Mouse (Mus musculus): Measurements from ENCODE around the gene Gabrr2. TPM values are rescaled to one million over a fixed set of nuclear protein-coding genes. Genes with fewer than 3 reads are reported as not detected.

The Gabrr2 gene
- polyA plus RNA-seq, 1 experiment, result 3.7 TPM

Other genes with a start within 250 kb of the Gabrr2 start
- 0.76 and 1.7 TPM in 2 replicates for gene Ankrd6, start 112.2 kb upstream of the Gabrr2 start, polyA plus RNA-seq (2012; rRNA removed)
- 2.0 and 3.1 TPM in 2 replicates for gene Rragd, start 80.0 kb upstream of the Gabrr2 start, polyA plus RNA-seq (2012; rRNA removed)
- 29.5 and 31.6 TPM in 2 replicates for gene Ube2j1, start 31.6 kb upstream of the Gabrr2 start, polyA plus RNA-seq (2012; rRNA removed)
- gene Gabrr1, start 69.5 kb downstream of the Gabrr2 start, polyA plus RNA-seq (2012; rRNA removed), result 5.0 and 6.0 TPM in 2 replicates
- 9.8 and 16.6 TPM in 2 replicates for gene Pm20d2, start 126.7 kb downstream of the Gabrr2 start, polyA plus RNA-seq (2012; rRNA removed)
- 0.51 and 0.55 TPM in 2 replicates for gene Srsf12, start 146.0 kb downstream of the Gabrr2 start, polyA plus RNA-seq (2012; rRNA removed)
- gene Pnrc1, start 227.2 kb downstream of the Gabrr2 start, polyA plus RNA-seq (2012; rRNA removed), result 44.7 and 70.3 TPM in 2 replicates
- gene Rngtt, start 247.3 kb downstream of the Gabrr2 start, polyA plus RNA-seq (2012; rRNA removed), result 2.0 and 2.9 TPM in 2 replicates